Mouse (Mus musculus): ENCODE measurements around the gene Anks1. TPM values are rescaled to one million over a fixed set of nuclear protein-coding genes. Genes with fewer than 3 reads are reported as not detected.

Anks1 gene
- polyA plus RNA-seq, 1 experiment from 2014 or later, result 93.6 TPM

- no peak for ATAC-seq (ENCODE audit: low FRiP score, low read depth)
- Histone ChIP-seq H3K4me1 (no peaks in the 10 kb centered on the region), H3K4me2 (replicated peaks) (no peak overlapping the region), H3K4me3 (no peak overlapping the region), H3K27me3 (replicated peaks) (no peaks in the 10 kb centered on the region), H3K9ac (no peak overlapping the region), H3K27ac (no peak overlapping the region), H3K36me3 (peaks cover 66% of the 10 kb centered on the region), H3K9me3 (no peaks in the 10 kb centered on the region)
- 91% methylated on average over 13 of the region's 13 CpGs for WGBS
Measured at GRCm38 (mm10) chr17:28058346-28058745, 149.2 kb downstream of the Anks1 start.

- WGBS, result 91% methylated on average over 11 of the region's 11 CpGs
- Histone ChIP-seq H3K27me3 (replicated peaks) (no peaks in the 10 kb centered on the region), H3K4me1 (no peaks in the 10 kb centered on the region), H3K9me3 (no peaks in the 10 kb centered on the region), H3K36me3 (peaks cover 49% of the 10 kb centered on the region), H3K4me2 (replicated peaks) (no peak overlapping the region), H3K27ac (no peak overlapping the region), H3K9ac (no peak overlapping the region), H3K4me3 (no peak overlapping the region)
- no peak for ATAC-seq (ENCODE audit: low FRiP score, low read depth)
Measured at GRCm38 (mm10) chr17:28060681-28061080, 151.6 kb downstream of the Anks1 start.

GRCm38 (mm10) chr17:28061472-28061871, 152.4 kb downstream of the Anks1 start:
- no peak overlapping the region for H3K27ac ChIP-seq
- no peak overlapping the region for H3K4me3 ChIP-seq
- no peak overlapping the region for H3K9ac ChIP-seq
- H3K9me3 ChIP-seq, result no peaks in the 10 kb centered on the region
- peaks cover 2% of the 10 kb centered on the region; the same call in 1 of the 2 replicates for H3K4me1 ChIP-seq
- peaks cover 47% of the 10 kb centered on the region for H3K36me3 ChIP-seq
- 58% methylated on average over 7 of the region's 7 CpGs for WGBS
- no peak overlapping the region for H3K4me2 ChIP-seq (replicated peaks)
- 0 out of 2 replicates have a peak, but pooled peaks have one; percentile 37 for ATAC-seq (ENCODE audit: low FRiP score, low read depth)
- H3K27me3 ChIP-seq (replicated peaks), result no peaks in the 10 kb centered on the region

- Histone ChIP-seq H3K9ac (no peak overlapping the region), H3K27me3 (replicated peaks) (no peaks in the 10 kb centered on the region), H3K4me3 (no peak overlapping the region), H3K27ac (no peak overlapping the region), H3K9me3 (no peaks in the 10 kb centered on the region), H3K4me1 (peaks cover 2% of the 10 kb centered on the region; the same call in 1 of the 2 replicates), H3K36me3 (peaks cover 39% of the 10 kb centered on the region), H3K4me2 (replicated peaks) (no peak overlapping the region)
- no peak for ATAC-seq (ENCODE audit: low FRiP score, low read depth)
- 91% methylated on average over 7 of the region's 7 CpGs for WGBS
Measured at GRCm38 (mm10) chr17:28062710-28063109, 153.6 kb downstream of the Anks1 start.

- ATAC-seq (ENCODE audit: low FRiP score, low read depth), result no peak
- Histone ChIP-seq H3K27me3 (replicated peaks) (no peaks in the 10 kb centered on the region), H3K4me1 (peaks cover 2% of the 10 kb centered on the region; the same call in 1 of the 2 replicates), H3K9me3 (no peaks in the 10 kb centered on the region), H3K36me3 (peaks cover 34% of the 10 kb centered on the region), H3K9ac (no peak overlapping the region), H3K4me3 (no peak overlapping the region), H3K4me2 (replicated peaks) (no peak overlapping the region), H3K27ac (0 out of 2 replicates have a peak overlapping the region, but pooled peaks have one; percentile 42)
- WGBS, result 81% methylated on average over 6 of the region's 6 CpGs
Measured at GRCm38 (mm10) chr17:28063163-28063562, 154.1 kb downstream of the Anks1 start.

- ATAC-seq (ENCODE audit: low FRiP score, low read depth), result no peak
- no peak overlapping the region for H3K4me2 ChIP-seq (replicated peaks)
- no peaks in the 10 kb centered on the region for H3K36me3 ChIP-seq
- no peaks in the 10 kb centered on the region for H3K27me3 ChIP-seq (replicated peaks)
- H3K4me1 ChIP-seq, result peaks cover 2% of the 10 kb centered on the region; the same call in 1 of the 2 replicates
- no peak overlapping the region for H3K9ac ChIP-seq
- H3K4me3 ChIP-seq, result no peak overlapping the region
- H3K27ac ChIP-seq, result no peak overlapping the region
- no peaks in the 10 kb centered on the region for H3K9me3 ChIP-seq
- WGBS, result 87% methylated on average over 4 of the region's 4 CpGs
Measured at GRCm38 (mm10) chr17:28067303-28067702, 158.2 kb downstream of the Anks1 start.

- Histone ChIP-seq H3K27me3 (replicated peaks) (no peaks in the 10 kb centered on the region), H3K36me3 (no peaks in the 10 kb centered on the region), H3K4me2 (replicated peaks) (no peak overlapping the region), H3K4me3 (no peak overlapping the region), H3K9me3 (no peaks in the 10 kb centered on the region), H3K9ac (no peak overlapping the region), H3K4me1 (peaks cover 2% of the 10 kb centered on the region; the same call in 1 of the 2 replicates), H3K27ac (no peak overlapping the region)
- no peak for ATAC-seq (ENCODE audit: low FRiP score, low read depth)
- WGBS, result 32% methylated on average over 12 of the region's 12 CpGs
Measured at GRCm38 (mm10) chr17:28069446-28069845, 160.3 kb downstream of the Anks1 start.

GRCm38 (mm10) chr17:28070256-28070655, 161.2 kb downstream of the Anks1 start:
- Histone ChIP-seq H3K4me2 (replicated peaks) (no peak overlapping the region), H3K9me3 (no peaks in the 10 kb centered on the region), H3K27me3 (replicated peaks) (no peaks in the 10 kb centered on the region), H3K4me3 (no peak overlapping the region), H3K4me1 (peaks cover 2% of the 10 kb centered on the region; the same call in 1 of the 2 replicates), H3K27ac (no peak overlapping the region), H3K9ac (no peak overlapping the region), H3K36me3 (no peaks in the 10 kb centered on the region)
- ATAC-seq (ENCODE audit: low FRiP score, low read depth), result no peak
- WGBS, result 89% methylated on average over 13 of the region's 13 CpGs

GRCm38 (mm10) chr17:28072730-28073129, 163.6 kb downstream of the Anks1 start:
- Histone ChIP-seq H3K4me3 (no peak overlapping the region), H3K27me3 (replicated peaks) (no peaks in the 10 kb centered on the region), H3K9ac (no peak overlapping the region), H3K36me3 (no peaks in the 10 kb centered on the region), H3K4me1 (no peaks in the 10 kb centered on the region), H3K9me3 (no peaks in the 10 kb centered on the region), H3K27ac (no peak overlapping the region), H3K4me2 (replicated peaks) (no peak overlapping the region)
- ATAC-seq (ENCODE audit: low FRiP score, low read depth), result no peak
- 69% methylated on average over 2 of the region's 2 CpGs for WGBS

GRCm38 (mm10) chr17:28074486-28074885, 165.4 kb downstream of the Anks1 start:
- H3K4me1 ChIP-seq, result no peaks in the 10 kb centered on the region
- H3K27me3 ChIP-seq (replicated peaks), result no peaks in the 10 kb centered on the region
- H3K9me3 ChIP-seq, result no peaks in the 10 kb centered on the region
- H3K36me3 ChIP-seq, result no peaks in the 10 kb centered on the region
- no peak overlapping the region for H3K4me2 ChIP-seq (replicated peaks)
- WGBS, result 77% methylated on average over 7 of the region's 7 CpGs
- ATAC-seq (ENCODE audit: low FRiP score, low read depth), result no peak
- no peak overlapping the region for H3K4me3 ChIP-seq
- no peak overlapping the region for H3K27ac ChIP-seq
- no peak overlapping the region for H3K9ac ChIP-seq

- Histone ChIP-seq H3K9ac (no peak overlapping the region), H3K4me2 (replicated peaks) (no peak overlapping the region), H3K27me3 (replicated peaks) (no peaks in the 10 kb centered on the region), H3K9me3 (no peaks in the 10 kb centered on the region), H3K4me1 (no peaks in the 10 kb centered on the region; the same call in 1 of the 2 replicates), H3K36me3 (no peaks in the 10 kb centered on the region), H3K4me3 (no peak overlapping the region), H3K27ac (no peak overlapping the region)
- WGBS, result 91% methylated on average over 9 of the region's 9 CpGs
- ATAC-seq (ENCODE audit: low FRiP score, low read depth), result no peak
Measured at GRCm38 (mm10) chr17:28078028-28078427, 168.9 kb downstream of the Anks1 start.

GRCm38 (mm10) chr17:28079618-28080017, 170.5 kb downstream of the Anks1 start:
- no peak overlapping the region for H3K27ac ChIP-seq
- no peaks in the 10 kb centered on the region for H3K9me3 ChIP-seq
- peak overlapping the region; percentile 60 for H3K4me3 ChIP-seq
- peak; percentile 57 for ATAC-seq (ENCODE audit: low FRiP score, low read depth)
- 1% methylated on average over 25 of the region's 25 CpGs for WGBS
- H3K4me1 ChIP-seq, result peaks cover 1% of the 10 kb centered on the region; the same call in 1 of the 2 replicates
- H3K36me3 ChIP-seq, result no peaks in the 10 kb centered on the region
- H3K27me3 ChIP-seq (replicated peaks), result no peaks in the 10 kb centered on the region
- peak overlapping the region; percentile 52 for H3K9ac ChIP-seq
- H3K4me2 ChIP-seq (replicated peaks), result peak overlapping the region; percentile 100

All from neural tube, embryonic 12.5 days (tissue).